In genomic region chr19:27492468-27492867, GRCm38 (mm10) we compare ENCODE assay signal across 9 mouse cellular contexts.
A peak's percentile ranks its signal among the peaks of the same experiment; 100 is the strongest.
DNase-seq lines count a peak whose midpoint lies in the region; ATAC-seq and TF ChIP-seq lines count a peak whose summit lies in the region.
"Had no signal": no experiment of that assay in that cellular context is flagged by ENCODE, and none has a peak within 500 bp of the region (broad histone marks: within the 10 kb centered on the region; RNA-seq: fewer than 3 reads in every experiment).

No protein-coding gene starts in this region.

- no peaks in the 10 kb centered on the region for H3K4me1 ChIP-seq in lung, embryonic 14.5 days (ENCODE audit: insufficient read depth)
- no peaks in the 10 kb centered on the region for H3K4me1 ChIP-seq in stomach, postnatal 0 days (replicated peaks; ENCODE audit: control insufficient read depth, insufficient read depth)

- peak; percentile 37 for DNase-seq in adrenal gland, adult 2 months
- no peak for DNase-seq in adrenal gland, postnatal 25 days
- DNase-seq in left cerebral cortex, adult 18-20 months (ENCODE audit: low spot score in 2 of 2), result peak; percentile 6 to 37
- no peak for DNase-seq in left cerebral cortex, postnatal 4 days
- peak; percentile 15 for DNase-seq in gastrocnemius, postnatal 25 days
- peak; percentile 73 for DNase-seq in lung, embryonic 14.5 days
- no peak for DNase-seq in stomach, postnatal 0 days (ENCODE audit: low spot score)
- DNase-seq in c-Kit-positive CD71-positive TER-119-positive erythroid progenitor cells, embryonic 14.5 days (ENCODE audit: low spot score), result no peak

- ATAC-seq in lung, embryonic 14.5 days (ENCODE audit: insufficient read depth), result no peak
- ATAC-seq in stomach, postnatal 0 days (ENCODE audit: low FRiP score, low TSS enrichment), result no peak

- no peak for TF ChIP-seq CTCF in lung, embryonic 14.5 days (IDR thresholded peaks at IDR 0.05; ENCODE audit: low read depth)
- TF ChIP-seq CTCF in stomach, postnatal 0 days (IDR thresholded peaks at IDR 0.05; ENCODE audit: low read depth), result no peak

- H3K36me3 ChIP-seq in lung, embryonic 14.5 days (ENCODE audit: insufficient read depth), result no peaks in the 10 kb centered on the region
- no peaks in the 10 kb centered on the region for H3K36me3 ChIP-seq in stomach, postnatal 0 days (ENCODE audit: control insufficient read depth, insufficient read depth, low read length)

- H3K4me2 ChIP-seq in lung, embryonic 14.5 days, result no peak overlapping the region
- H3K4me2 ChIP-seq in stomach, postnatal 0 days (replicated peaks; ENCODE audit: low read depth), result no peak overlapping the region
- H3K4me2 ChIP-seq: liver, embryonic 11.5 days had no signal

- no peaks in the 10 kb centered on the region for H3K27me3 ChIP-seq in lung, embryonic 14.5 days (ENCODE audit: insufficient read depth, low read length)
- H3K27me3 ChIP-seq in stomach, postnatal 0 days (ENCODE audit: control insufficient read depth, insufficient read depth, low read length), result no peaks in the 10 kb centered on the region

- 64% methylated on average over 8 of the region's 8 CpGs for WGBS in lung, embryonic 14.5 days
- WGBS in stomach, postnatal 0 days, result 66% methylated on average over 8 of the region's 8 CpGs

- H3K9me3 ChIP-seq in lung, embryonic 14.5 days (ENCODE audit: low read depth, low read length), result no peaks in the 10 kb centered on the region
- H3K9me3 ChIP-seq in stomach, postnatal 0 days (ENCODE audit: control insufficient read depth, low read length), result no peaks in the 10 kb centered on the region

- no peak overlapping the region for H3K4me3 ChIP-seq in lung, embryonic 14.5 days (ENCODE audit: low read depth, low read length)
- no peak overlapping the region for H3K4me3 ChIP-seq in stomach, postnatal 0 days (ENCODE audit: low read depth, low read length)

- no peak overlapping the region for H3K27ac ChIP-seq in lung, embryonic 14.5 days (ENCODE audit: low read depth)
- no peak overlapping the region for H3K27ac ChIP-seq in stomach, postnatal 0 days (replicated peaks)

- no peak for TF ChIP-seq EP300 in stomach, postnatal 0 days (optimal IDR thresholded peaks at IDR 0.05)

- intact Hi-C loops in left cerebral cortex, postnatal 4 days (cut with DNase I), result no loop called here

- no peak overlapping the region for H3K9ac ChIP-seq in lung, embryonic 14.5 days
- no peak overlapping the region for H3K9ac ChIP-seq in stomach, postnatal 0 days (ENCODE audit: low read length)

Comparison
In these comparisons a context has a peak if more than half of its experiments do, and no peak if none do; other contexts are left out.
1. DNase-seq: peak in adrenal gland, adult 2 months (single experiment), left cerebral cortex, adult 18-20 months (2 of 2), gastrocnemius, postnatal 25 days (single experiment) and lung, embryonic 14.5 days (single experiment); none in adrenal gland, postnatal 25 days (single experiment), left cerebral cortex, postnatal 4 days (single experiment), stomach, postnatal 0 days (single experiment) and c-Kit-positive CD71-positive TER-119-positive erythroid progenitor cells, embryonic 14.5 days (single experiment).